Mouse (Mus musculus) cerebellum, postnatal 36 days (tissue): ENCODE data around the gene Adap1.

Source experiments
- DNase-seq, 2 experiments: peaks; one replicate each; pipeline ENCODE4 v3.0.0; 2021 to 2022; ENCODE audit warnings: mixed read lengths in 2 of 2

The Adap1 gene

GRCm38 (mm10) chr5:139325395-139325966, at the start of gene Adap1:
Gene Adap1, minus strand, starts transcription at chr5:139325622.
- DNase-seq: peak; percentile 68 to 77

GRCm38 (mm10) chr5:139374841-139375240, 49.4 kb upstream of the Adap1 start:
- no peak for DNase-seq

GRCm38 (mm10) chr5:139373889-139374444, 48.5 kb upstream of the Adap1 start:
- no peak for DNase-seq

GRCm38 (mm10) chr5:139373126-139373525, 47.7 kb upstream of the Adap1 start:
- DNase-seq: no peak

- peak; percentile 78 to 84 for DNase-seq
These were observed 46.4 kb upstream of the Adap1 start for GRCm38 (mm10) chr5:139371631-139372401.

GRCm38 (mm10) chr5:139371118-139371517, 45.7 kb upstream of the Adap1 start:
- DNase-seq: no peak

- DNase-seq: no peak
These were observed 44.9 kb upstream of the Adap1 start for GRCm38 (mm10) chr5:139370336-139370735.

GRCm38 (mm10) chr5:139368638-139369320, 43.4 kb upstream of the Adap1 start:
- no peak for DNase-seq

- DNase-seq: no peak
These were observed 42.5 kb upstream of the Adap1 start for GRCm38 (mm10) chr5:139367884-139368458.

GRCm38 (mm10) chr5:139366484-139366883, 41.1 kb upstream of the Adap1 start:
- no peak for DNase-seq

GRCm38 (mm10) chr5:139365827-139366226, 40.4 kb upstream of the Adap1 start:
- DNase-seq: no peak

GRCm38 (mm10) chr5:139364911-139365571, 39.6 kb upstream of the Adap1 start:
- no peak for DNase-seq

- peak; percentile 93 to 97 for DNase-seq
These were observed 39.0 kb upstream of the Adap1 start for GRCm38 (mm10) chr5:139364260-139364910.

GRCm38 (mm10) chr5:139363858-139364257, 38.4 kb upstream of the Adap1 start:
- DNase-seq: peak in 1 of 2 experiments; percentile 37

GRCm38 (mm10) chr5:139359244-139359643, 33.8 kb upstream of the Adap1 start:
- DNase-seq: no peak

- peak; percentile 53 to 59 for DNase-seq
These were observed 33.2 kb upstream of the Adap1 start for GRCm38 (mm10) chr5:139358653-139359052.

GRCm38 (mm10) chr5:139355235-139355772, 29.9 kb upstream of the Adap1 start:
- peak; percentile 91 for DNase-seq

GRCm38 (mm10) chr5:139353946-139354345, 28.5 kb upstream of the Adap1 start:
- no peak for DNase-seq

- DNase-seq: no peak
These were observed 28.1 kb upstream of the Adap1 start for GRCm38 (mm10) chr5:139353496-139353895.

GRCm38 (mm10) chr5:139352317-139352716, 26.9 kb upstream of the Adap1 start, which contains the start of gene Cyp2w1:
Gene Cyp2w1, plus strand, starts transcription at chr5:139352617.
- no peak for DNase-seq

GRCm38 (mm10) chr5:139351628-139352027, 26.2 kb upstream of the Adap1 start:
- no peak for DNase-seq

- no peak for DNase-seq
These were observed 25.7 kb upstream of the Adap1 start, which contains the start of gene Cox19 for GRCm38 (mm10) chr5:139351134-139351533. Gene Cox19, minus strand, starts transcription at chr5:139351418.
